Mouse (Mus musculus) limb, embryonic 14.5 days (tissue): Measurements from ENCODE around the gene Dbp. TPM values are rescaled to one million over a fixed set of nuclear protein-coding genes. Genes with fewer than 3 reads are reported as not detected.
A peak's percentile ranks its signal among the peaks of the same experiment; 100 is the strongest.

Source experiments
- ATAC-seq: fragments of 200-750 bp; cut with Nextera tagmentation; 2 replicates; pipeline ENCODE4 v1.8.0; 2017; ENCODE audit warnings: low read depth, moderate number of reproducible peaks, moderate TSS enrichment; ENCODE audit not compliant: low FRiP score
- DNase-seq: peaks from one replicate; pipeline ENCODE4 v3.0.0-alpha.2; 2015; ENCODE audit warnings: low spot score
- H3K27ac ChIP-seq: fragments of 300-500 bp; sonication (generic); replicated peaks from 2 replicates; pipeline ENCODE4 v1.5.1; 2014; ENCODE audit warnings: low read depth, mild to moderate bottlenecking, low read length, moderate library complexity, mixed read lengths
- H3K27me3 ChIP-seq: fragments of 300-500 bp; sonication (generic); 2 replicates; pipeline ENCODE4 v1.6.1; 2014; ENCODE audit warnings: low read length, mixed read lengths; ENCODE audit not compliant: control insufficient read depth, insufficient read depth
- H3K36me3 ChIP-seq: fragments of 300-500 bp; sonication (generic); 2 replicates; pipeline ENCODE4 v1.6.1; 2014; ENCODE audit warnings: mild to moderate bottlenecking, low read length, moderate library complexity, mixed read lengths; ENCODE audit not compliant: control insufficient read depth, insufficient read depth
- H3K4me1 ChIP-seq: fragments of 300-500 bp; sonication (generic); 2 replicates; pipeline ENCODE4 v1.6.1; 2014; ENCODE audit warnings: antibody characterized with exemption, low read length, mixed read lengths; ENCODE audit not compliant: control insufficient read depth, insufficient read depth
- H3K4me2 ChIP-seq: fragments of 300-500 bp; sonication (generic); replicated peaks from 2 replicates; pipeline ENCODE4 v1.6.1; 2014; ENCODE audit warnings: low read depth, mild to moderate bottlenecking, low read length, moderate library complexity; ENCODE audit not compliant: severe bottlenecking
- H3K4me3 ChIP-seq: fragments of 300-500 bp; sonication (generic); replicated peaks from 2 replicates; pipeline ENCODE4 v1.5.1; 2014; ENCODE audit warnings: low read length
- H3K9ac ChIP-seq: fragments of 300-500 bp; sonication (generic); 2 replicates; pipeline ENCODE4 v1.6.1; 2014; ENCODE audit warnings: mild to moderate bottlenecking, low read depth, low read length, moderate library complexity; ENCODE audit not compliant: severe bottlenecking
- H3K9me3 ChIP-seq: fragments of 300-500 bp; sonication (generic); 2 replicates; pipeline ENCODE4 v1.6.1; 2016; ENCODE audit warnings: low read length; ENCODE audit not compliant: control insufficient read depth
- POLR2A ChIP-seq: fragments of 200-500 bp; IDR thresholded peaks from 2 replicates; pipeline ENCODE4 v1.8.0; 2012; ENCODE audit warnings: inconsistent platforms, mild to moderate bottlenecking, moderate library complexity, borderline replicate concordance; ENCODE audit not compliant: insufficient read depth, insufficient read length; ENCODE audit errors: extremely low read depth
- WGBS: fragments of 180-500 bp; shearing (Covaris S2); extraction: QIAGEN DNeasy Blood & Tissue Kit; methylation state at CpG from one replicate; pipeline ENCODE4 v1.1.7; 2014; 5-methylcytosine and 5-hydroxymethylcytosine counted together
- polyA plus RNA-seq, 2 experiments: library from polyadenylated mRNA; depleted of rRNA in 1 of 2; stranded (reverse) in 1 of 2; unstranded in 1 of 2; fragments of >200 nt; fragmentation: Nextera tagmentation in 1 of 2; extraction: Ambion mirVana in 1 of 2; gene quantifications; 2 replicates each; pipeline versions ENCODE4 v1.2.1 to v1.2.3; 2012 to 2014

Gene Dbp
- polyA plus RNA-seq, 2 experiments, result 7.0 to 15.1 TPM

DNA sequence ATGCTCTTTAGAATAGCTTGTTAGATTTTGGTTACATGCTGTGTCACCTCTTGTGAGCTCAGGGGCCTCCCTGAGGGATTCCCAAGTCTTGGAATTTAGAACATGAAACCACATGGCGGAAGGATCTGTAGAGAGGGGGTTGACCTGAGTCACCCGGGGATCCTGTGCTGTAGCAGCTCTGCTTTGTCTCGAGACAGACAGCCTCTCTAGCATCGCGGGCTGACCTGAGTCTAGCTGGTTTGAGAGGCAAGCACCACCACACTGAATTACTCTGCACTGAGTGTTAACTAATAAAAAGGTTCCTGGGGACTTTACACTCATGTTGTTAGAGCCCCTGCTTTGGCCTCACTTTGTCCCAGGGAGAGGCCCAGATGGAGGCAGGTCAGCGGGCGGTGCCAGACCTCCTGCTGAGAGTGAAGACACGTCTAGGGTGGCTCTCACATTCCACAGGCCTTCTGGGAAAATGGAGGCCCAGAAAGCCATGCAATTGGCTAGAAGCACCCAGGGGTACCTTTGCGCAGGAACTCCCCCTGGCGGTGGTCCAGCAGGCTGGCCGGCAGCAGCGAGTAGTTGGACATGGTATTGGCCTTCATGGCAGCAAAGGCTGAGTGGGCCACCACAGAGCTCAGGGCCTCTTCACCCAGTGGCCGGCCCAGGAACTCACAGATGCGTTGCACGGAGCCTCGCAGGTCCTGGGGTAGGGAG, 26.0 kb downstream of the Dbp start:
- peaks cover 8% of the 10 kb centered on the region; the same call in 1 of the 2 replicates for H3K4me1 ChIP-seq
- TF ChIP-seq POLR2A, result no peak
- no peak overlapping the region for H3K4me2 ChIP-seq
- H3K4me3 ChIP-seq, result no peak overlapping the region
- no peaks in the 10 kb centered on the region for H3K27me3 ChIP-seq
- H3K27ac ChIP-seq, result no peak overlapping the region
- H3K9ac ChIP-seq, result peak overlapping the region; percentile 16; the same call in 1 of the 2 replicates
- ATAC-seq, result peak; percentile 27
- H3K9me3 ChIP-seq, result no peaks in the 10 kb centered on the region
- WGBS, result 13% methylated on average over 16 of the region's 16 CpGs
- DNase-seq, result peak; percentile 49
- H3K36me3 ChIP-seq, result peaks cover 27% of the 10 kb centered on the region

DNA sequence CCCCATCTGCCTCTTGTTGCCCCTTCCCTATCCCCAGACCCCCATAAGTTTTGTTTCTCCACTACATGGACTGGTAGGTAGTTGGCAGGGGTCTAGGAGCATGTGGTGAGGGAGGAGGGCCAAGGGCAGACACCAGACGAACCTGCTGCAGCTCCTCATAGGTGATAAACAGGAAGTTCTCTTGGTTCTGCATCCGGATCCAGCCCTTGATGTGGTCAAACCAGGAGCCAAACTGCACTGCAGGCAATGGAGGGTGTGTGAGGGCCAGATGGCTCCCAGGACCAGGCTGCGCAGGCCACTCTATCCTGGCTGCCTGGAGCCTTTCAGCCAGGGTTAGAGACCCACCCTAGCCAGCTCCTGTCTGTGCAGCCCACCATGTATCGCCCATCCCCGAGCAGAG, 28.6 kb downstream of the Dbp start:
- Histone ChIP-seq H3K4me2 (no peak overlapping the region), H3K36me3 (peaks cover 8% of the 10 kb centered on the region; the same call in 1 of the 2 replicates), H3K9me3 (no peaks in the 10 kb centered on the region), H3K4me3 (no peak overlapping the region), H3K27me3 (no peaks in the 10 kb centered on the region), H3K27ac (no peak overlapping the region), H3K9ac (no peak overlapping the region), H3K4me1 (peaks cover 8% of the 10 kb centered on the region; the same call in 1 of the 2 replicates)
- WGBS, result 66% methylated on average over 4 of the region's 5 CpGs
- DNase-seq (no peak), ATAC-seq (no peak)
- TF ChIP-seq POLR2A, result no peak

DNA sequence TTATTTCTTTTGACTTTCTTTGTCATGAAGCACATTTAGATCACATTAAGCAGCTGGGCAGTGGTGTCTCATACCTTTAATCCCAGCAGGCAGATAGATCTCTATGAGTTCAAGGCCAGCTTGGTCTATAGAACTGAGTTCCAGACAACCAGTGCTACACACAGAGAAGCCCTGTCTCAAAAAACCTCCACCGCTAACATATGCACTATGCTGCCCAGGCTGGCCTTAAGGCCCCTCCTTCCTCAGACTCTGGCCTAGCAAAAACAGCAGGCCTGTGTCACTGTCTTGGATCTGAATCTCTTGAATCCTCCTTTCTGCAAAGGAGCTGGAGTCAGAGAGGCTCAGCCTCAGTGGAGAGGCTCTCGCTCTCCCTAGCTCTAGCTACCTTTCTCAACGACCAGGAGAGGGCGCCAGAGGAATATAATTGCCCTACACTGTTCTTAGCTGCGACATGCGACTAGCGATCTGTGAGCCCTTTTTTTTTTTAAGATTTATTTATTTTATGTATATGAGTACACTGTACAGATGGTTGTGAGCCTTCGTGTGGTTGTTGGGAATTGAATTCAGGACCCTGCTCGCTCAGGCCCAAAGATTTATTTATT, 34.4 kb downstream of the Dbp start:
- 11% methylated on average over 9 of the region's 9 CpGs for WGBS
- ATAC-seq (peak; percentile 79; the same call in 1 of the 2 replicates), DNase-seq (peak; percentile 72)
- Histone ChIP-seq H3K9ac (no peak overlapping the region), H3K27ac (no peak overlapping the region), H3K9me3 (no peaks in the 10 kb centered on the region), H3K4me2 (no peak overlapping the region), H3K27me3 (no peaks in the 10 kb centered on the region), H3K4me1 (no peaks in the 10 kb centered on the region), H3K36me3 (no peaks in the 10 kb centered on the region), H3K4me3 (no peak overlapping the region)
- no peak for TF ChIP-seq POLR2A

DNA sequence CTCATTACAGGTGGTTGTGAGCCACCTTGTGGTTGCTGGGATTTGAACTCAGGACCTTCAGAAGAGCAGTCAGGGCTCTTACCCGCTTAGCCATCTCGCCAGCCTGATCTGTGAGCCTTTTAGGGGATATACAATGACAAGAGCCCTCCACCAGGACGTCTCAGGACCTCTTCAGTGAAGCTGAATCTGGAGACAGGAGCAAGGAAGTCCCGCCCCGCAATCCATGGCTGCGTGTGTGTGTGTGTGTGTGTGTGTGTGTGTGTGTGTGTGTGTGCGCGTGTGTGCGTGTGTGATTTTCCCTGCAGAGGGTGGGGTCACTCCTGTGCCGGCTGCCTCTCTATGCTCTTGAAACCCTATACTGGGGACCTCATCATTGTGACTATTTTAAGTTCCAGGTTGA, 34.9 kb downstream of the Dbp start:
- DNase-seq (no peak), ATAC-seq (no peak)
- TF ChIP-seq POLR2A, result no peak
- no peak overlapping the region for H3K27ac ChIP-seq
- 55% methylated on average over 7 of the region's 10 CpGs for WGBS
- H3K4me1 ChIP-seq, result no peaks in the 10 kb centered on the region
- no peak overlapping the region for H3K4me3 ChIP-seq
- no peaks in the 10 kb centered on the region for H3K36me3 ChIP-seq
- H3K9me3 ChIP-seq, result no peaks in the 10 kb centered on the region
- no peak overlapping the region for H3K4me2 ChIP-seq
- no peaks in the 10 kb centered on the region for H3K27me3 ChIP-seq
- no peak overlapping the region for H3K9ac ChIP-seq

DNA sequence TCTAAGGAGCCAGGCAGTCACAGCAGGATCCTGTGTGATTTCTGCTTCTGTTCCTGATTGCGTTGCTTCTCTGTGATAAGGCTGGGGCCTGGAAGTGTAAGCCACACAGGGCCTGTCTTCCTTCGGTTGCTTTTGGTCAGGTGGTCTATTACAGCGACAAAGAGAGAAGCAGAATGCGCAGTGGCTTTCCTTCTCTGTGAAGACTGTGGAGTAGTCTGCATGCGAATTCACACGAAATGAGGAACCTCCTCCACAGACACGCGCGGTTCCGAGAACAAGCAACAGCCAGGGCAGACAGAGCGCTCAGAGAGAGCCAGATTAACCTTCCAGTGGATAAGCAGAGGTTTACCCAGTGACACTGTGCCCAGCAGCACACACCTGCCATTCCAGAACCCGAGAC, 36.4 kb downstream of the Dbp start:
- DNase-seq (no peak), ATAC-seq (no peak)
- Histone ChIP-seq H3K27me3 (no peaks in the 10 kb centered on the region), H3K4me1 (no peaks in the 10 kb centered on the region), H3K9ac (no peak overlapping the region), H3K27ac (no peak overlapping the region), H3K9me3 (no peaks in the 10 kb centered on the region), H3K4me3 (no peak overlapping the region), H3K4me2 (peak overlapping the region; percentile 48), H3K36me3 (no peaks in the 10 kb centered on the region)
- TF ChIP-seq POLR2A, result no peak
- 85% methylated on average over 12 of the region's 12 CpGs for WGBS
